Mouse (Mus musculus) activated CD4-positive, CD25-positive, alpha-beta regulatory T cell, adult 9 weeks (primary cell): ENCODE data around the gene Rbm15. TPM values are rescaled to one million over a fixed set of nuclear protein-coding genes. Genes with fewer than 3 reads are reported as not detected.

Experiments
- polyA plus RNA-seq: library from polyadenylated mRNA; unstranded; fragments of 100-300 nt; shearing (Covaris generic); gene quantifications from one replicate; pipeline ENCODE4 v1.2.1, GENCODE M21; 2017

Rbm15 gene
- 12.0 TPM for polyA plus RNA-seq

GRCm38 (mm10) chr3:107333381-107334201 lies at the start of gene Rbm15:
Rbm15 (minus strand) TSS chr3:107333673.

GRCm38 (mm10) chr3:107290764-107291381 lies 42.6 kb downstream of the Rbm15 start, which contains the start of gene Slc16a4:
Slc16a4 (plus strand) TSS chr3:107291230.

GRCm38 (mm10) chr3:107278479-107279269 lies 54.8 kb downstream of the Rbm15 start, which contains the start of gene Lamtor5:
Lamtor5 (plus strand) TSS chr3:107278858.

Other genes with a start within 250 kb of the Rbm15 start
- gene Kcna2, start 232.5 kb downstream of the Rbm15 start, polyA plus RNA-seq, result 1.5 TPM
- not detected for gene Kcna10, start 150.6 kb downstream of the Rbm15 start, polyA plus RNA-seq
- gene Cym, start 111.9 kb downstream of the Rbm15 start, polyA plus RNA-seq, result 0.22 TPM
- not detected for gene A630076J17Rik, start 103.1 kb downstream of the Rbm15 start, polyA plus RNA-seq
- 0.73 TPM for gene Prok1, start 94.0 kb downstream of the Rbm15 start, polyA plus RNA-seq
- gene Lamtor5, start 54.8 kb downstream of the Rbm15 start, polyA plus RNA-seq, result 243 TPM
- gene Slc16a4, start 42.4 kb downstream of the Rbm15 start, polyA plus RNA-seq, result 0.89 TPM
- not detected for gene Kcnc4, start 125.9 kb upstream of the Rbm15 start, polyA plus RNA-seq
- gene Slc6a17, start 184.3 kb upstream of the Rbm15 start, polyA plus RNA-seq, result not detected
- not detected for gene Ubl4b, start 221.4 kb upstream of the Rbm15 start, polyA plus RNA-seq